Mouse (Mus musculus) cerebellum, adult 11 months (tissue): ENCODE measurements around the gene Olfr1128.
"Not testable (repeated sequence)": the region's sequence is repeated elsewhere in the genome, so short reads cannot be mapped to it uniquely, and the experiment has no call there.

Source experiments
- DNase-seq: peaks from one replicate; pipeline ENCODE4 v3.0.0; 2022

The Olfr1128 gene

DNA sequence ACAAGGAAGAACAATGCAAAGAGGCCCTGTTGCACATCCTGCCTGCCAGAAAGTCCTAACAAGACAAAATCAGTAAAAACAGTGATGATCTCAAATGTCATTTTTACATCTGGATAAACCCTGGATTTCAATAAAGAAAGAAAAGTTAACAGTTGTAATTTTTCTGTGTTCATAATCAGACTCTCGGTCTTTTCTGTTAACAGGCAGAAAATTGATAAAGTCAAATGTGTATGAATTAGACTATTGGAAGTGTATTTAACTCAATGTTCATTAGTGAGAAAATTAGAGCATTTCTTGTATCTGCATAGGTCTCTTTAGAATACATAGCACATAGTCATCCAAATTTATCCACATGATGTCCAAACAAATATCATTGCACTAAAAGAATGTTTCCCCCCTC, at the start of gene Olfr1128:
Olfr1128 (minus strand) TSS at position 101 of the 400 bp plus-strand sequence.
- DNase-seq, result no peak

GRCm38 (mm10) chr2:87573602-87574001, 28.3 kb upstream of the Olfr1128 start, which contains the start of gene Olfr1129:
TSS of gene Olfr1129 (plus strand) at chr2:87573902.
- DNase-seq, result not testable (repeated sequence)

DNA sequence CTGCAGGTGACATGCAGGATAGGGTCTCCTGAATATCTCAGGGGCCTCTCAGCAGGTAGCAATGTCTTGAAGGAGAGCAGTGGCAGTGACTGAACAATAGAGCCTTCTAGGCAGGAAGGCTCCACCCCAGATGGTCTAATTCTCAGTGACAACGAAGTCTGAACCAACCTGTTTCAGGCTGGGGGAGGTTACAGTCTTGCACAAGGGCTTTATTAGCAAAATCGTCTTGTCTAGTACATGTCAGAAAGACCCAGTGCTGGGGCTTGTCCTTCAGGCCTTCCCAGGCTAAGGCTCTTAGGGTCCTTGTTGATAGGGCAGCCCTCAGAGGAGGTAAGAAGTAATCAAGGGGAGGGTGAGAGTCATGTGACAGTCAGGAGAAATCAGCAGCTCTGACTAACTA, 10.5 kb downstream of the Olfr1128 start:
- DNase-seq, result no peak

DNA sequence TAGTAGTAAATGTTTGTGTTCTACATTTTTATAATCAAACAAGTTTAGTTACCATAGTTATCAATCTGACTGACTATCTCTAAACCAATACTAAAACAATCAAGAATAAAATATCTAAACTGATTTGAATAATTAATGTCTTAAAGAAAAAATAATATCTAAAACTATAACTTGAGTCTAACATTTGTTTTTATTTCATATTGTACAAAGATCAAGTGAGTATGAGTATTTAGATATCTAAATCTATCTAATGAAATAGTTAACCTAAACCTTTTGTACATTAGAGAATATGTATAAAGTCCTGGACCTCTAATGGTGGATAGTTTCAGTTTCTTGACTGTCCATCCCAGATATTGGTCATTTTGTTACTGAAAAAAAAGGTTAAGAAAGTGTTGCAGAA, 13.8 kb downstream of the Olfr1128 start, which contains the start of gene Olfr153:
Olfr153 (plus strand) TSS at position 301 of the 400 bp plus-strand sequence.
- DNase-seq, result no peak

GRCm38 (mm10) chr2:87525899-87526616, 19.3 kb downstream of the Olfr1128 start:
- DNase-seq, result not testable (repeated sequence)

- no peak for DNase-seq
Measured at GRCm38 (mm10) chr2:87520651-87521050, 24.7 kb downstream of the Olfr1128 start.

DNA sequence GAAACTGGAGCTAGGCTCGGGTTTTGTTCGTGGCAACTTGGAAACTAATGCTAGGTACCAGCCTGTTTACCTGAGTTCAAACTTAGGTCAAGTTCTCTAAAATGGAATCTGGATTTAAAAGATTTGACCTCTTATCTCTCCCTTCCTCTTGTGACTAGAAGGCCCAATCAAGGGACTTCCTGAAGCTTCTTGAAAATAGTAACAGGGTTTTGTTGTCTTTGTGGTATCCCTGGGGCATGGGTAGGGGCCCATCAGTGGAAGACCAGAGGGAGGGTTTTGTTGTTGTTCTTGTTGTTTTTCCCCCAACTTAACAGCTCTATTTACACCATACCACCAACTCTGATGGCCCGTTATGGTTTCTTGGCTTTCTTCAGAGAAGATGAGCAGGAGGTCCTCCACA, 28.8 kb downstream of the Olfr1128 start:
- DNase-seq, result no peak

- DNase-seq, result no peak
Measured at GRCm38 (mm10) chr2:87515457-87516060, 29.8 kb downstream of the Olfr1128 start.

DNA sequence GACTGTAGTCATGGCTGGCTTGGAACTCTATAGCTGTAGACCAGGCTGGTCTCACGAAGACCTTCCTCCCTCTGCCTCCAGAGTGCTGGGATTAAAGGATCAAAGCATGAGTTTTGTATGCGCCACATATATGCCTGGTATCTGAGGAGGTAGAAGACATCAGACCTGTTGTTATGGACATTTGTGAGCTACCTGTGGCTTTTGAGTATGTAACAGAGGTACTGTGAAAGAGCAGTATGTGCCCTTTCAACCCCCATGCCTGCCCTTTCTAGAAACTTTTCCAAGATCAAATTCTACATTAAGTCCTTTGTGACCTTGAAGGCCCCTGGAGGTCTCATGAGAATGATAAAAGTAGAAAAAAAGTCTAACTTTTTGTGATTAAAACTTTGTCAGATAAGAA, 30.3 kb downstream of the Olfr1128 start:
- DNase-seq, result no peak

DNA sequence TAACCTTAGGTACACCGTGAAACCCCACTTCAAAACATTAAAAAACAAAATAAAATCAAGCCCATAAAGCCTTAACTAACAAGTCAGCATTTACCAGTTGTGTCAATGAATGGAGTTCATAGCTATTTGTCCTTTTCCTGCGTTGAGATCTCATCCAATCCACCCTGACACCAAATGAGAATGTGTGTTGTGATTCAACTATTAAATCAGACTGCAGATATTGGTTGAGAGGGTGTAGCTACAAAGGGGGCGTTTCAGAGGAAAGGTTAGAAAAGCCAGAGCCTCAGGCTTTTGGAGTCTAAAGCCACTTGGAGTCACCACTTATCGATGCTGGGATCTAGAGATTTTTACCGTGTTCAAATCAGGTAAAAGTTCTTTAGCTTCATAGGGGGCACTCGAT, 39.1 kb downstream of the Olfr1128 start, which contains the start of gene Pramel6:
Pramel6 (plus strand) TSS at position 301 of the 400 bp plus-strand sequence.
- no peak for DNase-seq

GRCm38 (mm10) chr2:87496993-87497392, 48.3 kb downstream of the Olfr1128 start, which contains the start of gene Pramel7:
TSS of gene Pramel7 (minus strand) at chr2:87497093.
- DNase-seq, result not testable (repeated sequence)
